Mouse (Mus musculus) activated CD4-positive, CD25-positive, alpha-beta regulatory T cell, adult 9 weeks (primary cell): ENCODE measurements around the gene Fhl5. TPM values are rescaled to one million over a fixed set of nuclear protein-coding genes. Genes with fewer than 3 reads are reported as not detected.

Experiments used
- polyA plus RNA-seq: library from polyadenylated mRNA; unstranded; fragments of 100-300 nt; shearing (Covaris generic); gene quantifications from one replicate; pipeline ENCODE4 v1.2.1, GENCODE M21; 2017

Gene Fhl5
- not detected for polyA plus RNA-seq

DNA sequence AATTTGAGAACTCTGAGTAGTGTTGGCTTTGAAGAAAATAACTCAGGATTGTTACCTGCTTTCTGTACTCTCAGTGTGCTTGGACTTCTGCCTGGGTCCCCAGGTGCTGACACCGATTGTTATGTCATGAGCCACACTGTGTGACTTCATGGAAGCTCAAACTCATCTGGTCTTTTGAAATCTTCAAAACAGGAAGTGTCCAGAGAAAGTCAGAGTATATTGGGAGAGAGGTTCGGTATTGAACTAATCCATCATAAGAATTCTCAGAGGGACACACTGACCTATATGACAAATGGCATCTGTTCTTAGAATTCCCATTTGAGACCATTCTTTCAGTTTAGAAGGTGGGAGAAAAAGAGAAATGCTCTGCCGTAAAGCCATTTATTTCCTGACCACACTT is at the start of gene Fhl5:
Gene Fhl5, minus strand, starts transcription at position 101 of the 400 bp plus-strand sequence.

DNA sequence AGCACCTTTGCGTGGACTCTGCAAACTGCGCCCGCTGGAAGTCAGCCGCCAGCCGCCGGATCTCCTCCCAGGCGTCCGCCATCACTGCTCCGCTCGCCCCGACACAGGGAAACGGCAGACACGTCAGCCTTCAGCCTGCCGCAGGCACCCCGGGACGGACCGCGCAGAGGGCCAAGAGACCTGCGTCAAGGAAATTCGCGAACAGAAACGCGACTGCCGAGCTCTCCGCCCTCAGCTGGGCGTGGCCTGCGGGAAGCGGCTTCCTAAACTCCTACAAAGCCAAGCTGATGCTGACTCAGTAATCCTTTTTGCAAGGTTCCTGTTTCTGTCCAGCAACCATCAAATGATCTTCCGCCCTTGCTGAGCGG is 39.0 kb upstream of the Fhl5 start, which contains the start of gene Ufl1:
Gene Ufl1, minus strand, starts transcription at position 151 of the 368 bp plus-strand sequence.

Other genes starting within 250 kb of the Fhl5 start
- gene Ufl1, start 38.9 kb upstream of the Fhl5 start, polyA plus RNA-seq = 50.1 TPM